Mouse (Mus musculus) B cell, adult 2 months (primary cell): ENCODE data around the gene Trpm4.
"Not testable (repeated sequence)": the region's sequence is repeated elsewhere in the genome, so short reads cannot be mapped to it uniquely, and the experiment has no call there.

Experiments
- DNase-seq, 2 experiments: peaks; one replicate each; pipeline ENCODE4 v3.0.0; 2022

The Trpm4 gene

GRCm38 (mm10) chr7:45309455-45309854 lies 24.1 kb downstream of the Trpm4 start:
- peak; percentile 70 to 75 for DNase-seq

GRCm38 (mm10) chr7:45308551-45309240 lies 24.9 kb downstream of the Trpm4 start:
- DNase-seq = no peak

GRCm38 (mm10) chr7:45305275-45305674 lies 28.3 kb downstream of the Trpm4 start:
- DNase-seq = peak; percentile 62 to 65

- no peak for DNase-seq
Observed at GRCm38 (mm10) chr7:45304869-45305268, 28.7 kb downstream of the Trpm4 start.

GRCm38 (mm10) chr7:45302626-45303025 lies 31.0 kb downstream of the Trpm4 start:
- DNase-seq = no peak

GRCm38 (mm10) chr7:45300270-45300669 lies 33.3 kb downstream of the Trpm4 start:
- DNase-seq = peak; percentile 35 to 37

GRCm38 (mm10) chr7:45299752-45300151 lies 33.8 kb downstream of the Trpm4 start:
- peak; percentile 77 to 81 for DNase-seq

- DNase-seq = no peak
Observed at GRCm38 (mm10) chr7:45297563-45297962, 36.0 kb downstream of the Trpm4 start.

GRCm38 (mm10) chr7:45296626-45297025 lies 37.0 kb downstream of the Trpm4 start:
- DNase-seq = no peak

GRCm38 (mm10) chr7:45286486-45286885 lies 47.1 kb downstream of the Trpm4 start:
- no peak for DNase-seq

GRCm38 (mm10) chr7:45277136-45277760 lies 56.3 kb downstream of the Trpm4 start, which contains the start of gene Slc6a21:
Gene Slc6a21 (plus strand): TSS chr7:45277513.
- peak; percentile 94 to 95 for DNase-seq

GRCm38 (mm10) chr7:45273672-45274071 lies 59.9 kb downstream of the Trpm4 start:
- no peak for DNase-seq

- DNase-seq = no peak
Observed at GRCm38 (mm10) chr7:45272786-45273412, 60.7 kb downstream of the Trpm4 start.

- DNase-seq = no peak
Observed at GRCm38 (mm10) chr7:45265518-45265917, 68.1 kb downstream of the Trpm4 start.

- no peak for DNase-seq
Observed at GRCm38 (mm10) chr7:45264348-45264747, 69.2 kb downstream of the Trpm4 start.

- DNase-seq = no peak
Observed at GRCm38 (mm10) chr7:45263006-45263607, 70.5 kb downstream of the Trpm4 start.

GRCm38 (mm10) chr7:45262266-45262665 lies 71.3 kb downstream of the Trpm4 start:
- DNase-seq = no peak

- no peak for DNase-seq
Observed at GRCm38 (mm10) chr7:45259281-45259680, 74.3 kb downstream of the Trpm4 start.

GRCm38 (mm10) chr7:45257063-45257840 lies 76.3 kb downstream of the Trpm4 start:
- no peak for DNase-seq

GRCm38 (mm10) chr7:45255822-45256221 lies 77.8 kb downstream of the Trpm4 start:
- not testable (repeated sequence) for DNase-seq

- no peak for DNase-seq
Observed at GRCm38 (mm10) chr7:45253806-45254205, 79.8 kb downstream of the Trpm4 start.
